Mouse (Mus musculus): ENCODE results near the gene Atp1b1. TPM values are rescaled to one million over a fixed set of nuclear protein-coding genes. Genes with fewer than 3 reads are reported as not detected.
A peak's percentile ranks its signal among the peaks of the same experiment; 100 is the strongest.

The Atp1b1 gene
- polyA plus RNA-seq, 1 experiment = 1,191 TPM

DNA sequence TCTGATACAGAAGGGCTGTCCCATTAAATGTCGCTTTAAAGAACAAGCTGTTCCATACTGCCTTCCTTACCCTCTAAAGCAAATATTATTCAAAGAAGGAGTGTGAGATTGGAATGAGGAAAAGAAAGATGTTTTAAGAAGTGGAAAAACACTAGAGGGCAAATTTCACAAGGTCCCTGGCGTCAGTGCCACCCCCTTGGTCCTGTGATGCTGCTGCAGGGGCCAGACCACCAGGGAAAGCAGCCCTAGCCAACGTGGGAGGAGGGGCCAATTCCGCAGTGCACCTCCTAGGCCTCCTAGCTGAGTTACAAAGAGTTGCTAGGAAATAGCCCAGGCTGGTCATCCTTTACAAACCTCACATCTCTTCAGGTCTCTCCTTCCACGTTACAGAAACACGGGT is 2.1 kb downstream of the Atp1b1 start:
- peak overlapping the region; percentile 99 for H3K27ac ChIP-seq (ENCODE audit: insufficient read depth, low read length)

GRCm38 (mm10) chr1:164455614-164456013 is 2.5 kb downstream of the Atp1b1 start:
- peak overlapping the region; percentile 51 for H3K4me3 ChIP-seq (ENCODE audit: insufficient read depth, low read length)
- peak overlapping the region; percentile 99 for H3K27ac ChIP-seq (ENCODE audit: insufficient read depth, low read length)
- TF ChIP-seq CTCF (IDR thresholded peaks at IDR 0.05; ENCODE audit: extremely low read depth, insufficient read depth, low read length) = peak; percentile 45
- TF ChIP-seq POLR2A (IDR thresholded peaks at IDR 0.05; ENCODE audit: extremely low read depth, insufficient read depth, low read length) = 0 out of 2 replicates have a peak, but pooled peaks have one; percentile 8
- peaks cover 4% of the 10 kb centered on the region; the same call in 1 of the 2 replicates for H3K4me1 ChIP-seq (ENCODE audit: control insufficient read depth, insufficient read depth, low read length)

More for the DNA sequence above, 2.1 kb downstream of the Atp1b1 start:
- H3K4me3 ChIP-seq (ENCODE audit: insufficient read depth, low read length) = peak overlapping the region; percentile 51
- peaks cover 5% of the 10 kb centered on the region; the same call in 1 of the 2 replicates for H3K4me1 ChIP-seq (ENCODE audit: control insufficient read depth, insufficient read depth, low read length)
- TF ChIP-seq POLR2A (IDR thresholded peaks at IDR 0.05; ENCODE audit: extremely low read depth, insufficient read depth, low read length) = peak; percentile 62; the same call in 1 of the 2 replicates
- TF ChIP-seq CTCF (IDR thresholded peaks at IDR 0.05; ENCODE audit: extremely low read depth, insufficient read depth, low read length) = no peak

DNA sequence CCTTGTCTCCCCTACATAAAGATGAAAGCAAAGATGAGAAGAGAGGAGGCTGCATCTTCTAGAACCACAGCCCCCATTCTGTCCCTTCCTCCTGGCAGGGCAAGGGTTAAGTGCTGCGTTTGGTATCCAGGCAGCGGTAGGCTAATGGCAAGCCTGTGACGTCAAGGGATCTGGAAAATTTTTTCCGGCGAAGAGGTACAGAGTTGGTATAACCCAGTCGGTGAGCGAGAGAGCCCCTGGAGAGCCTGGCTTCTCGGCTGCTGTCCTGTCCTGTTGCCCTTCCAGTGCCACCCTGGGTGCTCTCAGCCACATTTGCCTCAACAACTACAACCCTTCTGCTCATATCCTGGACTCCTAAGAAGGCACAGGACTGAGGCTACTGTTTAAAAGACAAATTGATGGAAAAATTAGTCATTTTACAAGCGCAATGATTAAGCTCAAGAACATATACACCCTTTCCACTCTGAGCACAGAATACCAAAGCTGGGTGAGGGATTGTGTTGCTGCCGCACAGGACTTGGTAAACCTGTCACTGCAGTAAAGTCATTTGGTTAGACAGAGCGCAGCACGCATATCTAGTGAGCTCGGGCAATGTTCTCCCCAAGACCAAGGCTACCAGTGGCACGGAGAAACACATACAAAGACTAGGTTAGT is 3.3 kb downstream of the Atp1b1 start:
- H3K4me3 ChIP-seq (ENCODE audit: insufficient read depth, low read length) = peak overlapping the region; percentile 51
- H3K4me1 ChIP-seq (ENCODE audit: control insufficient read depth, insufficient read depth, low read length) = peaks cover 7% of the 10 kb centered on the region
- H3K27ac ChIP-seq (ENCODE audit: insufficient read depth, low read length) = peak overlapping the region; percentile 71
- peak; percentile 98 for TF ChIP-seq POLR2A (IDR thresholded peaks at IDR 0.05; ENCODE audit: extremely low read depth, insufficient read depth, low read length)
- TF ChIP-seq CTCF (IDR thresholded peaks at IDR 0.05; ENCODE audit: extremely low read depth, insufficient read depth, low read length) = no peak

DNA sequence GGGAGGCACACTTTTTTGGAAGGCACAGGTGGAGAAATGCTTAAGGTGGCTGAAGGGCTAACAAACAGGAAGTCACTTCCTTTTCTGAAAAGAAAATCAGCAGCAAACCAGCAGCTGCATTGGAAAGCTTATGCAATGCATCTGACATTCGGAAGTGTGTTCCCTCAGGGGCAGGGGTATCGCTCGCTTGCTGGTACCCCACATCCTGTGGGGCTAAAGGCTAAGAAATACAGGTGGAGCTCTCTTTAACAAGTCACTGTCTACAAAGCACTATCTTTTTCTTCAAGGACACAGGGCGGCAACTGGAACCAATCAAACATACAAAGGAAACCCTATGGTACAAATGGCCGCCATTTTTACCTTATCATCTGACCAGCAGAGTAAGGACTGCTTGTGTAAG is 4.4 kb downstream of the Atp1b1 start:
- no peak overlapping the region for H3K27ac ChIP-seq (ENCODE audit: insufficient read depth, low read length)
- H3K4me3 ChIP-seq (ENCODE audit: insufficient read depth, low read length) = peak overlapping the region; percentile 51
- TF ChIP-seq CTCF (IDR thresholded peaks at IDR 0.05; ENCODE audit: extremely low read depth, insufficient read depth, low read length) (no peak), POLR2A (IDR thresholded peaks at IDR 0.05; ENCODE audit: extremely low read depth, insufficient read depth, low read length) (0 out of 2 replicates have a peak, but pooled peaks have one; percentile 15)
- H3K4me1 ChIP-seq (ENCODE audit: control insufficient read depth, insufficient read depth, low read length) = peaks cover 12% of the 10 kb centered on the region

GRCm38 (mm10) chr1:164453146-164453545 is 5.0 kb downstream of the Atp1b1 start:
- Histone ChIP-seq H3K4me3 (ENCODE audit: insufficient read depth, low read length) (peak overlapping the region; percentile 51), H3K27ac (ENCODE audit: insufficient read depth, low read length) (no peak overlapping the region), H3K4me1 (ENCODE audit: control insufficient read depth, insufficient read depth, low read length) (peaks cover 14% of the 10 kb centered on the region)
- TF ChIP-seq POLR2A (IDR thresholded peaks at IDR 0.05; ENCODE audit: extremely low read depth, insufficient read depth, low read length) = no peak; the same call in 1 of the 2 replicates
- no peak for TF ChIP-seq CTCF (IDR thresholded peaks at IDR 0.05; ENCODE audit: extremely low read depth, insufficient read depth, low read length)

DNA sequence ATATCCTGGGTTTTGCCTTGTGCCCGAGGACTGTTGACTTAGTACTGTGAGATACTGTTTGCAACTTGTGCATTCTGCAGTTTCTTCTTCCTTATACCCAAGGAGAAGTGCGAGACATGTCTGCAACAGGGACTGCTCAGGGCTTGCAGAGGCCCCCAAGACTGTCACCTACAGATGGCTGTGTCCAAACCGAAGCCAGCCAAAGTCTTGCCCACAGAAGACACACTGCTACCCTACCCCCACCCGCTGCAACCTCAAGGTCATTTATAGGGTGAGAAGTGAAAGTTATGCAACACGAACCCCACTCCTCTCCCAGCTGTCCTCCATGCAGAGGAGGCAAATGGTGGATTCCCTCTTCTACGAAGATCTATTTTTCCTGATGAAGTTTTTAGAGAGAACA is 5.6 kb downstream of the Atp1b1 start:
- H3K27ac ChIP-seq (ENCODE audit: insufficient read depth, low read length) = no peak overlapping the region
- no peak overlapping the region; the same call in 1 of the 2 replicates for H3K4me3 ChIP-seq (ENCODE audit: insufficient read depth, low read length)
- TF ChIP-seq CTCF (IDR thresholded peaks at IDR 0.05; ENCODE audit: extremely low read depth, insufficient read depth, low read length) = no peak
- TF ChIP-seq POLR2A (IDR thresholded peaks at IDR 0.05; ENCODE audit: extremely low read depth, insufficient read depth, low read length) = 0 out of 2 replicates have a peak, but pooled peaks have one; percentile 7
- peaks cover 14% of the 10 kb centered on the region for H3K4me1 ChIP-seq (ENCODE audit: control insufficient read depth, insufficient read depth, low read length)

GRCm38 (mm10) chr1:164451346-164451745 is 6.8 kb downstream of the Atp1b1 start:
- no peak overlapping the region for H3K27ac ChIP-seq (ENCODE audit: insufficient read depth, low read length)
- no peak for TF ChIP-seq CTCF (IDR thresholded peaks at IDR 0.05; ENCODE audit: extremely low read depth, insufficient read depth, low read length)
- TF ChIP-seq POLR2A (IDR thresholded peaks at IDR 0.05; ENCODE audit: extremely low read depth, insufficient read depth, low read length) = peak; percentile 34; the same call in 1 of the 2 replicates
- no peak overlapping the region for H3K4me3 ChIP-seq (ENCODE audit: insufficient read depth, low read length)
- peaks cover 15% of the 10 kb centered on the region for H3K4me1 ChIP-seq (ENCODE audit: control insufficient read depth, insufficient read depth, low read length)

GRCm38 (mm10) chr1:164450644-164451043 is 7.5 kb downstream of the Atp1b1 start:
- no peak overlapping the region for H3K4me3 ChIP-seq (ENCODE audit: insufficient read depth, low read length)
- H3K27ac ChIP-seq (ENCODE audit: insufficient read depth, low read length) = no peak overlapping the region
- peaks cover 15% of the 10 kb centered on the region for H3K4me1 ChIP-seq (ENCODE audit: control insufficient read depth, insufficient read depth, low read length)
- TF ChIP-seq CTCF (IDR thresholded peaks at IDR 0.05; ENCODE audit: extremely low read depth, insufficient read depth, low read length) = no peak
- no peak for TF ChIP-seq POLR2A (IDR thresholded peaks at IDR 0.05; ENCODE audit: extremely low read depth, insufficient read depth, low read length)

- peaks cover 17% of the 10 kb centered on the region for H3K4me1 ChIP-seq (ENCODE audit: control insufficient read depth, insufficient read depth, low read length)
- H3K27ac ChIP-seq (ENCODE audit: insufficient read depth, low read length) = no peak overlapping the region
- TF ChIP-seq POLR2A (IDR thresholded peaks at IDR 0.05; ENCODE audit: extremely low read depth, insufficient read depth, low read length) (no peak), CTCF (IDR thresholded peaks at IDR 0.05; ENCODE audit: extremely low read depth, insufficient read depth, low read length) (no peak)
- H3K4me3 ChIP-seq (ENCODE audit: insufficient read depth, low read length) = no peak overlapping the region
Measured at GRCm38 (mm10) chr1:164450231-164450630, 7.9 kb downstream of the Atp1b1 start.

GRCm38 (mm10) chr1:164449626-164450025 is 8.5 kb downstream of the Atp1b1 start:
- no peak overlapping the region for H3K27ac ChIP-seq (ENCODE audit: insufficient read depth, low read length)
- H3K4me3 ChIP-seq (ENCODE audit: insufficient read depth, low read length) = no peak overlapping the region
- peaks cover 18% of the 10 kb centered on the region for H3K4me1 ChIP-seq (ENCODE audit: control insufficient read depth, insufficient read depth, low read length)
- no peak for TF ChIP-seq CTCF (IDR thresholded peaks at IDR 0.05; ENCODE audit: extremely low read depth, insufficient read depth, low read length)

All from cortical plate, adult 2 months (tissue).